Mouse (Mus musculus) splenic B cell, adult 2 months (primary cell): ENCODE measurements at regions not wholly inside any gene's neighbourhood (a gene's known extent, or its start where the extent isn't known, plus 50 kb on each side); places are given as distances from the start of the nearest gene placed in this dataset.

Experiments
- DNase-seq: peaks from one replicate; pipeline ENCODE4 v3.0.0-alpha.2; 2011; ENCODE audit warnings: low read depth, low spot score
- H3K27me3 ChIP-seq: 2 replicates; pipeline ENCODE4 v1.6.1; 2012; ENCODE audit warnings: mild to moderate bottlenecking, low read length, moderate library complexity, mixed read lengths; ENCODE audit not compliant: control insufficient read depth, poor library complexity, insufficient read depth, severe bottlenecking
- H3K36me3 ChIP-seq: 2 replicates; pipeline ENCODE4 v1.6.1; 2012; ENCODE audit warnings: mild to moderate bottlenecking, low read length, moderate library complexity, mixed read lengths; ENCODE audit not compliant: control insufficient read depth, poor library complexity, insufficient read depth, severe bottlenecking

DNA sequence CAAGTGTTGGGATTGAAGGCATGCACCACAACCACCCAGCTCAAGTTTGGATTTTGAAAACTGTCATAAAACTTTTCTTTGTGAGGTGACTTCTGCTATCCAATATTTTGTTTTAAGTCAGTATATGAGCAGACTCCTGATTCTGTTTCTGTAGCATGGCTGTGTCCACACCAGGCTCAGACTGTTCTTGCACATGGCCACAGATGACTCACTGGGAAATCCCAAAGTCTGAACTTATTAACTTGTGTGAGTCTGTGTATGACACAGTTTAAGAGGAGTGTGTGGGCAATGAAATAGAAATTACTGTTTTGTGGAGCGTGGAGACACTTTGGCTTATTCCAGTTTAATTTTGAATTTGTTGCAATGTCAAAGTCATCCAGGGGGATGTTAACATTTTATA, 179.3 kb upstream of the Sphkap start:
- DNase-seq, result no peak

DNA sequence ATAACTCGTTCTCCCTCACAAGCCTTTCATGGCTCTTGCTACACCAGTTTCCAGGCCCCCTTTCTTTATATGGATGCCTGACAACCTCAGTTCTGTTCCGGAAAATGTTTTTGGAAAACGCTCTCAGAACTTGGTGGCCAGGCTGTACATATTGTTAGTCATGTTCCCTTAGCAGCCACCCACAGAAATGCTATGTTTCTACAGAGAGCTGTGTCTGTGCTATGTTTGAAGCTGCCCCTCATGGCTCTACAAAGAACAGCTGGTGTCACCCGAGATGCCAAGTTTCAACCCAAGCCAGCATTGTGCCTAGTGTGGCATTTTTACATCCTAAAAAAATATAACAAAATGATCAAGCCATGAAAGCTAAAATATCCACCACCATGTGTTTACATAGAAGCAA, 175.0 kb upstream of the Sphkap start:
- Histone ChIP-seq H3K36me3 (no peaks in the 10 kb centered on the region), H3K27me3 (no peaks in the 10 kb centered on the region)
- DNase-seq, result no peak

More for the DNA sequence above, 179.3 kb upstream of the Sphkap start:
- Histone ChIP-seq H3K36me3 (no peaks in the 10 kb centered on the region), H3K27me3 (no peaks in the 10 kb centered on the region)

DNA sequence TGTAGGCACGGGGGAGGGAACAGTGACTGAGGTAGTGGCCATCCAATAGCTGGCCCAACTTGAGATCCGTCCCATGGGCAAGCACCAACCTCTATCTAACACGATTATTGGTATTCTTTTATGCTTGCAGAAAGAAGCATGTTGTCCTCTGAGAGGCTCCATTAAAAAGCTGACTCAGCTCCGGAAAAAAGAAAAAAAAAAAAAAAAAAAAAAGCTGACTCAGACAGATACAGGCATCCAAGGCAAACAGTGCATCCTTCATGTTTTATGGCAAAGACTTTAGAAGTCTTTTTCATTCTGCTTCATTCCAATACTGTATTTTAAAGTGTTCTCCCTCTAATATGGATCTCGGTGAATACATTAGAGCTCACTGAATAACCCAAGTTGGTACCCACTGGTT, 162.0 kb upstream of the Sphkap start:
- H3K27me3 ChIP-seq, result no peaks in the 10 kb centered on the region
- DNase-seq, result no peak
- H3K36me3 ChIP-seq, result no peaks in the 10 kb centered on the region

DNA sequence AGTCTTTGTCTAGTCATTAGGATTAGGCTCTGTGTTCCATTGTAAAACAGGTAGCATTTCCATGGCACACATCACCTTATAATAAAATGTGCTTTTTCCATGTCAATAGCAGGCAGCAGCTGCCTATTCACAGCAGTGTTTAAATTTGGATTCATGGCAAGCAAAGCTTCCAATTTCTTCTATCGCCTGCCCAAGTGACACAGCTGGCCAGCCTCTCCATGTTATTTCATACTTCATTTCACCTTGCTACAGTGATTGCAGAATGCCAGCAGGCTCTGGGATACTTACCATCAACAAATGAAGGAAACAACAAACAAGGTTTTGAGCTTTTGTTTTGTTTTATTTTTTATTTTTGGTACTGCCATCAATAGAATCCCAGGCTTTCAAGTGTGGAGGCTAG, 160.7 kb upstream of the Sphkap start:
- DNase-seq, result no peak
- no peaks in the 10 kb centered on the region for H3K27me3 ChIP-seq
- no peaks in the 10 kb centered on the region for H3K36me3 ChIP-seq

DNA sequence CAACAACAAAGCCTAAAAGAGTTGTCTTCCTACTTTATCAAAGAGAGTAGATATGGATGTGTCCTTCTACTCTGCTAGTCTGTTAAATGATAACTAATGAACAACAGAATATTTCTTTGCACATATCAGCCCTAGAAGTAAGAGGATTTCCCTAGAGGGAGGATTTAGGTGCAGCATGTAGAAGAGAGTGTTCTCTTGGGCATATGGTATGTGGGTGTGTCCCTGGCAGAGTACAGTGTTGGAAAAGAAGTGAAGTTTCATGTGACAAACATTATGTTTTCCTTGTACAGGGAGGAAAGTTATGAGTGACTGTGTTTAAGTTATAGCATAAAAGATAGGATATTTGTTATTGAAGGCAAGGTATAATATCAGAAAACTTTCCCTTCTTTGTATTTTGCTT, 143.6 kb upstream of the Sphkap start:
- no peak for DNase-seq
- H3K27me3 ChIP-seq, result no peaks in the 10 kb centered on the region
- H3K36me3 ChIP-seq, result no peaks in the 10 kb centered on the region

DNA sequence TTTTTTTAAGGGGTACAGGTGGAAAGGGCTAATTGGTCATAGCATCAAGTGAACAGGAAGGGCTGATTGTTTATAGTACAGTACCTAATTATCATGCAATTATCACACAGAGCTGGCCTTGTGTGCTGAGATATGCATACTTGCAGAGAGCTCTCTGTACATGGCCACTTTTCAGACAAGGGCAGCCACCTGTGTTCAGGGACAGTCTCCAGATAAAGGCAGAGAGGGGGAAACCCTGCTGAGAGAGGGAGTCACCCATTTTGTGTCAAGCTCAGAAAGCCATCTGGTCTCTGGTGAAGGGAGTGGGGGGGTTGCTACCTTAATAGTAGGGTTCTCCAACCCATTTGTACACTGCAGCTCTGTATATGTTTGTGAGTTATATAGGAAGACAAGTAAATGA, 127.5 kb upstream of the Sphkap start:
- no peaks in the 10 kb centered on the region for H3K27me3 ChIP-seq
- DNase-seq, result no peak

DNA sequence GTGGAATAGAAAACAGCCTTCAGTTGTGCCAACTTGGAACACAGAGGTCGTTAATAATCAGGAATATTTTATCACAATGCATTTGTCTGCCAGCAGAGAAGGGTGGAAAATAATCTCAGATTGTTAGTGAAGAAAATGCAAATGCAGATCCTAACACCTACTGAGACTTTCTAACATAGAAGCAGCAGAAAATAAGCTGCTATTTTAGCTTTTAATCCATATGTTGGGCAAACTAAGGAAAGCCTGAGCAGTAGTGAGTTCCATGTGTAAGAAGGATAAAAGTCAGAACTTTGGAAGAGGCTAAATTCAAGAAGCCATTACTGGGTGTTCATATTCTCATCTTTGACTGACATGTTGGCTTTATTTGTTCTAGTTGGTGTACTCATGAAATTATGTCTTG, 119.8 kb upstream of the Sphkap start:
- no peak for DNase-seq
- H3K27me3 ChIP-seq, result no peaks in the 10 kb centered on the region

More for the DNA sequence above, 127.5 kb upstream of the Sphkap start:
- H3K36me3 ChIP-seq, result no peaks in the 10 kb centered on the region

DNA sequence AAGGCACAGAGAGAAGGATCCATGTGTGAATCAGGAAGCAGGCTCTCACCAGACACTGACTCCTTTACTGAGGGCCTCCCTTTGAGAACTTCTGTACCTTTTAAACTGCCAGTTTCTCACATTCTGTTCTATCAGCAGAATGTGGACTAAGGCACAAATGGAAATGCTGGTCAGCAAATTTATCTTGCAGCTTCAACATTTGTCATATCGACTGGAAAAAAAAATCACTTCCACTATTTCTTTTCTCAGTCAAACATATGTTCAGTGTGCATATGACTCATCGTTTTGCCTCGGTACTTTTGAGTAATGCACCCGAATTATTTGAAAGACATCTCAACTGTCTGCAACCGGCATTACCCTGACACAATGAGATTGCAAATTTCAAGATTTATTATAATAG, 101.4 kb upstream of the Sphkap start:
- no peaks in the 10 kb centered on the region for H3K36me3 ChIP-seq
- no peak for DNase-seq
- no peaks in the 10 kb centered on the region for H3K27me3 ChIP-seq

More for the DNA sequence above, 119.8 kb upstream of the Sphkap start:
- no peaks in the 10 kb centered on the region for H3K36me3 ChIP-seq

DNA sequence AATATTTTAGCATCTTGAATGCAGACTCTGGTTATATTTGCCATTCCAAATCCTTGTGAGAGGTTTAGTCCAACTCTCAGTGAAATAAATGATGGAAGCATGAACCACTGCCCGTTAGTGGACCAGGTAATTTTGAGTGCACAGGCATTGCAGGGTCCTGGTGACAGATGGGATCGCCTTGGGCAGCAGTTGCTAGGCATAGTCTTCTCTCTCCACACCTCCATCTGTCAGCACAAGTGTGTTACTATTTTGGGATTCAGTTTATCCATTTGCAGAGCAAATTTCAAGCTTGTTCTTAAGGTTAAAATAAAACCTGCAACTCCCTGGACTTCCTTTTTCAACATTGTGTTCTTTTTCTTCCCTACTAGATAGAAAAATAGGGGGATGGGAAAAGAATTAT, 97.4 kb upstream of the Sphkap start:
- Histone ChIP-seq H3K27me3 (no peaks in the 10 kb centered on the region), H3K36me3 (no peaks in the 10 kb centered on the region)
- DNase-seq, result no peak

DNA sequence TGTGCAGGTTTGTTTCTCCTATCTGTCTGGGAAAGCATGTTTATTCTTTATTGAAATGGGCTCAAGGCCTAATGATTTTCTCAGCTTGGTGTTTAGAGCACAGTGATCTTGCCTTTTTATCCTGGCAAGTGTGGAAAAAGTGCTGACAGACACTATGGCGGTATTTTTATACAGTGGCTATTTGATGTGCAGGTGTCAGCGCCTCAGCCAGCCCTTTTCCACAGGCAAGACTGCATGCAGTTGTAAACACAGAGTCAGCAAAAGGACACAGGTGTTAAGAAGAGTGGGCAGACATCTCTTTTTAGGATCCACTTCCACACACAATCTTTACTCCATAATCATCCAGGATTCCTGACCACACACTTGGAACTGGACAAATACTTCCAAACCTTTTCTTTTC, 88.9 kb upstream of the Sphkap start:
- no peak for DNase-seq
- H3K36me3 ChIP-seq, result no peaks in the 10 kb centered on the region
- H3K27me3 ChIP-seq, result no peaks in the 10 kb centered on the region

DNA sequence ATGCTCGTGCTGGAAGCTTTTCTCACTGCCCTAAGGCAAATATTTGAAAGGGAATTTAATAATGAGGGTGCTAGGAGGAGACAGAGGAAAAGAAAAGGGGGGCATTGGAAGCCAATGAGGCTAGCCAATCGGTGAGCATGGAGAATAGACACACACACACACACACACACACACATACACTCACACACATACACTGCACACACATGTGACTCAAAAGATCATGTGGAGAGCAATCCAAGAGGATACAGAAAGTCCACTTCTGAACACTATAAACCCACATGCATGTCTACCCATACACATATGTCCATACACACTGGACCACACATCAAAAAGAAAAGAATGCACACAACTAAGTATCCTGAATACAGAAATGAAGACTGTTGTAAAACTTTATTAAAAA, 88.4 kb upstream of the Sphkap start:
- no peaks in the 10 kb centered on the region for H3K36me3 ChIP-seq
- DNase-seq, result no peak

DNA sequence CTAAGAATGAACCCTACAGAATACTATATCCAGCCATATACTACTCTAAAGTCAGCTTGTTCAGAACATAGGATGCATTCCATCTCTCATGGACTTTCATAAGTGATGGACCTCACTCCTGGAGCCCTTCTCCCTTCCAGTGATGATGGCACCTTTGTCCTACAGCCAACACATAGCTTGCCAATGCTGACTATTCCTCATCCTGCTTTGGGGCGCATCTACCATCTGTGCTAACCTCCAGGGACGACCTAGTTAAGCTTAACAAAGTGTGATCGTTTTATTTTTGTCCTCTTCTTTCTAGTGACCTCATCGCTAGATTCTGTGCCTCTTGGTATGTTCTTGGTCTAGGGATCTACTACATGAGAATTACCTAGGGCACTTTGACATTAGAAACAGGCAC, 87.0 kb upstream of the Sphkap start:
- DNase-seq, result no peak
- H3K36me3 ChIP-seq, result no peaks in the 10 kb centered on the region
- H3K27me3 ChIP-seq, result no peaks in the 10 kb centered on the region

More for the DNA sequence above, 88.4 kb upstream of the Sphkap start:
- H3K27me3 ChIP-seq, result no peaks in the 10 kb centered on the region

DNA sequence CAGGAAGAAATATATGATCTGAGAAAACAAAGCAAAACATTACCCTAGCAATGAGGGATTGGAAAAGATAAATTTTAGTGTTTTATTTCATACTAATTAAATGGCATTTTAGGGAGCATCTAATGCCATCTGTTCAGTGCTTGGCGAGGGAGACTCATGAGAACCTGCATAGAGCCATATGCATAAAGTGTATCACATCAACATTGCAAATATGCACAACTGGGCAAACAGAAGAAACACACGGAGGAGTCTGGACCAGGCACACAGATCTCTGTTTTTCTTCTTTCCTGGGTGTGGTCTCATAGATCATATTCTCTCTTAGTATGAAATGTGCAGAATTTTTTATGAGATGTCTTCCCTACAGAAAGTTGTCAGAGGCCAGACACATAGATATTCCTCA, 71.1 kb upstream of the Sphkap start:
- no peaks in the 10 kb centered on the region for H3K36me3 ChIP-seq
- H3K27me3 ChIP-seq, result no peaks in the 10 kb centered on the region
- no peak for DNase-seq
